Mouse (Mus musculus) adrenal gland, adult 8-10 months (tissue): ENCODE measurements around the gene Cd300ld4. TPM values are rescaled to one million over a fixed set of nuclear protein-coding genes. Genes with fewer than 3 reads are reported as not detected.

Source experiments
- total RNA-seq, 4 experiments: library from RNA; stranded (reverse); gene quantifications; 2 replicates each; pipeline ENCODE4 v1.2.4; 2022

Gene Cd300ld4
- total RNA-seq, 4 experiments from 2014 or later, result not detected

Other genes with a start within 250 kb of the Cd300ld4 start
- not detected for gene Btbd17, start 231.1 kb downstream of the Cd300ld4 start, total RNA-seq
- gene Gpr142, start 228.1 kb downstream of the Cd300ld4 start, total RNA-seq, result not detected
- gene Gprc5c, start 175.9 kb downstream of the Cd300ld4 start, total RNA-seq, result 1 to 10 TPM; 4.3 to 7.7 (median 4.6) TPM
- 1 to 10 TPM; 1.1 to 3.9 (median 3.3) TPM for gene Cd300a, start 137.0 kb downstream of the Cd300ld4 start, total RNA-seq
- gene Cd300lb, start 92.6 kb downstream of the Cd300ld4 start, total RNA-seq, result 1 to 10 TPM; 1.3 to 3.1 (median 1.7) TPM
- gene Cd300c, start 57.9 kb downstream of the Cd300ld4 start, total RNA-seq, result not detected
- gene Cd300ld, start 37.1 kb downstream of the Cd300ld4 start, total RNA-seq, result 1 to 10 TPM; 1.6 to 3.1 (median 2.1) TPM
- gene Cd300c2, start 25.1 kb downstream of the Cd300ld4 start, total RNA-seq, result 10 to 100 TPM in 1 of 4 experiments, 1 to 10 TPM in 3; 3.7 to 11.4 (median 7.5) TPM
- 1 to 10 TPM in 1 of 4 experiments, not detected in 3; 1.6 TPM for gene Cd300ld2, start 10.8 kb downstream of the Cd300ld4 start, total RNA-seq
- 10 to 100 TPM in 1 of 4 experiments, 1 to 10 TPM in 3; 3.2 to 11.2 (median 4.5) TPM for gene Cd300ld5, start 10.8 kb upstream of the Cd300ld4 start, total RNA-seq
- 10 to 100 TPM in 3 of 4 experiments, 1 to 10 TPM in 1; 9.5 to 18.1 (median 12.1) TPM for gene Cd300ld3, start 21.4 kb upstream of the Cd300ld4 start, total RNA-seq
- under 1 TPM; 0.62 to 0.91 (median 0.64) TPM for gene Cd300e, start 35.2 kb upstream of the Cd300ld4 start, total RNA-seq
- gene Rab37, start 64.4 kb upstream of the Cd300ld4 start, total RNA-seq, result 1 to 10 TPM in 3 of 4 experiments, under 1 TPM in 1; 0.58 to 1.8 (median 1.4) TPM
- gene Cd300lf, start 107.0 kb upstream of the Cd300ld4 start, total RNA-seq, result 1 to 10 TPM in 3 of 4 experiments, under 1 TPM in 1; 0.95 to 1.9 (median 1.4) TPM
- gene Slc9a3r1, start 136.3 kb upstream of the Cd300ld4 start, total RNA-seq, result 10 to 100 TPM; 21.0 to 25.6 (median 22.2) TPM
- gene Tmem104, start 160.5 kb upstream of the Cd300ld4 start, total RNA-seq, result 10 to 100 TPM; 24.8 to 34.0 (median 27.3) TPM
- 10 to 100 TPM; 29.0 to 32.1 (median 30.3) TPM for gene Nat9, start 160.8 kb upstream of the Cd300ld4 start, total RNA-seq
- gene Grin2c, start 240.2 kb upstream of the Cd300ld4 start, total RNA-seq, result 10 to 100 TPM in 2 of 4 experiments, 1 to 10 TPM in 2; 2.2 to 32.8 (median 13.6) TPM